Mouse (Mus musculus): ENCODE measurements at regions not wholly inside any gene's neighbourhood (a gene's known extent, or its start where the extent isn't known, plus 50 kb on each side); places are given as distances from the start of the nearest gene placed in this dataset.

DNA sequence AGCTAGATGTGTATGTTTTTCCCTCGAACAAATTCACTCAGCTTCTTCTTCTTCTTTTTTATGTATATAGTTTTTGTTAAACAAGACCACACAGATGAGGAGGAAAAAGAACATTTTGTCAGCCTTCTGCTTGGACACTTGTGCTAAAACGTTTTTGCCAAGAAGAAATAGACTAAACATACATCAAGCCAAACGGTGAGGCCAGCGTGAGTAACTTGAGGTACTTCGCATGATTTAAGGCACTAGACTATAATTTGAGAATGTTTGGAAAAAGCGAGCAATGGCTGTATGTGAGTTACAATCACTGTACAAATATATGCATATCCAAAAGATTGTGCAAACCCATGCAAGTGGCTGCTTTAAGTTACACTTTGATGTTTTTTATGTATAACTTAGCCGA is 201.8 kb upstream of the Gm9747 start:
- TF ChIP-seq POLR2A (IDR thresholded peaks at IDR 0.05; ENCODE audit: extremely low read depth, insufficient read depth, low read length) (no peak), CTCF (IDR thresholded peaks at IDR 0.05; ENCODE audit: extremely low read depth, insufficient read depth, low read length) (no peak)

All from cortical plate, adult 2 months (tissue).